Mouse (Mus musculus): Measurements from ENCODE around the gene Cnpy3. TPM values are rescaled to one million over a fixed set of nuclear protein-coding genes. Genes with fewer than 3 reads are reported as not detected.
"Not testable (repeated sequence)": the region's sequence is repeated elsewhere in the genome, so short reads cannot be mapped to it uniquely, and the experiment has no call there.

Cnpy3 gene
- polyA plus RNA-seq, 1 experiment from 2014 or later, result 63.4 TPM

GRCm38 (mm10) chr17:46775070-46775469 is 23.1 kb upstream of the Cnpy3 start:
- no peak for ATAC-seq (ENCODE audit: low read depth)
- 95% methylated on average over 9 of the region's 9 CpGs for WGBS
- Histone ChIP-seq H3K27ac (replicated peaks) (no peak overlapping the region), H3K4me3 (no peak overlapping the region), H3K4me2 (no peak overlapping the region), H3K27me3 (no peaks in the 10 kb centered on the region), H3K4me1 (replicated peaks) (peaks cover 22% of the 10 kb centered on the region), H3K9ac (no peak overlapping the region), H3K36me3 (peaks cover 62% of the 10 kb centered on the region), H3K9me3 (no peaks in the 10 kb centered on the region)

GRCm38 (mm10) chr17:46774131-46774472 is 22.1 kb upstream of the Cnpy3 start:
- Histone ChIP-seq H3K27me3 (no peaks in the 10 kb centered on the region), H3K27ac (replicated peaks) (no peak overlapping the region; the same call in 1 of the 2 replicates), H3K9ac (peak overlapping the region; percentile 88; the same call in 1 of the 2 replicates), H3K4me1 (replicated peaks) (peaks cover 22% of the 10 kb centered on the region), H3K4me3 (no peak overlapping the region), H3K36me3 (peaks cover 52% of the 10 kb centered on the region), H3K4me2 (peak overlapping the region; percentile 80), H3K9me3 (no peaks in the 10 kb centered on the region)
- WGBS, result 43% methylated on average over 2 of the region's 2 CpGs
- ATAC-seq (ENCODE audit: low read depth), result no peak

- H3K9me3 ChIP-seq, result no peaks in the 10 kb centered on the region
- H3K27me3 ChIP-seq, result no peaks in the 10 kb centered on the region
- H3K4me2 ChIP-seq, result peak overlapping the region; percentile 80
- peaks cover 46% of the 10 kb centered on the region for H3K36me3 ChIP-seq
- H3K4me1 ChIP-seq (replicated peaks), result peaks cover 22% of the 10 kb centered on the region
- peak overlapping the region; percentile 92 for H3K4me3 ChIP-seq
- 9% methylated on average over 19 of the region's 20 CpGs for WGBS
- H3K27ac ChIP-seq (replicated peaks), result peak overlapping the region; percentile 80; the same call in 1 of the 2 replicates
- peak overlapping the region; percentile 88 for H3K9ac ChIP-seq
- ATAC-seq (ENCODE audit: low read depth), result no peak
Measured at GRCm38 (mm10) chr17:46773278-46774130, 21.5 kb upstream of the Cnpy3 start.

GRCm38 (mm10) chr17:46772404-46773277 is 20.6 kb upstream of the Cnpy3 start, which contains the start of gene 2310039H08Rik:
2310039H08Rik (plus strand) TSS chr17:46772635.
- H3K9ac ChIP-seq, result peak within 1 kb of the TSS; percentile 88
- H3K27ac ChIP-seq (replicated peaks), result peak within 1 kb of the TSS; percentile 80
- H3K4me2 ChIP-seq, result peak within 1 kb of the TSS; percentile 80
- H3K36me3 ChIP-seq, result peaks cover 37% of the 10 kb centered on the region
- ATAC-seq (ENCODE audit: low read depth), result peak; percentile 93
- no peaks in the 10 kb centered on the region for H3K27me3 ChIP-seq
- H3K9me3 ChIP-seq, result no peaks in the 10 kb centered on the region
- H3K4me3 ChIP-seq, result peak within 1 kb of the TSS; percentile 92
- under 1% methylated on average over 50 of the region's 50 CpGs for WGBS
- peaks cover 22% of the 10 kb centered on the region for H3K4me1 ChIP-seq (replicated peaks)

GRCm38 (mm10) chr17:46772038-46772403 is 20.0 kb upstream of the Cnpy3 start:
- Histone ChIP-seq H3K27ac (replicated peaks) (peak overlapping the region; percentile 80), H3K9me3 (no peaks in the 10 kb centered on the region), H3K9ac (peak overlapping the region; percentile 88), H3K4me3 (peak overlapping the region; percentile 92), H3K36me3 (peaks cover 31% of the 10 kb centered on the region), H3K4me2 (peak overlapping the region; percentile 80), H3K4me1 (replicated peaks) (peaks cover 22% of the 10 kb centered on the region), H3K27me3 (no peaks in the 10 kb centered on the region)
- peak; percentile 41 for ATAC-seq (ENCODE audit: low read depth)
- 14% methylated on average over 5 of the region's 5 CpGs for WGBS

- peak overlapping the region; percentile 80 for H3K27ac ChIP-seq (replicated peaks)
- peaks cover 27% of the 10 kb centered on the region for H3K36me3 ChIP-seq
- no peaks in the 10 kb centered on the region for H3K9me3 ChIP-seq
- no peaks in the 10 kb centered on the region for H3K27me3 ChIP-seq
- ATAC-seq (ENCODE audit: low read depth), result no peak
- peak overlapping the region; percentile 92 for H3K4me3 ChIP-seq
- peak overlapping the region; percentile 88 for H3K9ac ChIP-seq
- WGBS, result 65% methylated on average over 17 of the region's 17 CpGs
- H3K4me2 ChIP-seq, result peak overlapping the region; percentile 80
- peaks cover 22% of the 10 kb centered on the region for H3K4me1 ChIP-seq (replicated peaks)
Measured at GRCm38 (mm10) chr17:46771616-46772015, 19.6 kb upstream of the Cnpy3 start.

GRCm38 (mm10) chr17:46771025-46771424 is 19.0 kb upstream of the Cnpy3 start:
- WGBS, result 89% methylated on average over 4 of the region's 4 CpGs
- Histone ChIP-seq H3K9me3 (no peaks in the 10 kb centered on the region), H3K27ac (replicated peaks) (no peak overlapping the region), H3K27me3 (no peaks in the 10 kb centered on the region), H3K4me1 (replicated peaks) (peaks cover 22% of the 10 kb centered on the region), H3K9ac (no peak overlapping the region), H3K4me2 (no peak overlapping the region), H3K4me3 (no peak overlapping the region), H3K36me3 (peaks cover 21% of the 10 kb centered on the region)
- no peak for ATAC-seq (ENCODE audit: low read depth)

GRCm38 (mm10) chr17:46770546-46770945 is 18.5 kb upstream of the Cnpy3 start:
- Histone ChIP-seq H3K4me2 (no peak overlapping the region), H3K36me3 (peaks cover 16% of the 10 kb centered on the region), H3K9ac (no peak overlapping the region), H3K4me1 (replicated peaks) (peaks cover 22% of the 10 kb centered on the region), H3K9me3 (no peaks in the 10 kb centered on the region), H3K27me3 (no peaks in the 10 kb centered on the region), H3K4me3 (no peak overlapping the region), H3K27ac (replicated peaks) (no peak overlapping the region)
- WGBS, result 91% methylated on average over 11 of the region's 11 CpGs
- no peak for ATAC-seq (ENCODE audit: low read depth)

- Histone ChIP-seq H3K27ac (replicated peaks) (no peak overlapping the region), H3K27me3 (no peaks in the 10 kb centered on the region), H3K9ac (no peak overlapping the region), H3K4me1 (replicated peaks) (peaks cover 8% of the 10 kb centered on the region), H3K4me3 (no peak overlapping the region), H3K36me3 (no peaks in the 10 kb centered on the region), H3K9me3 (no peaks in the 10 kb centered on the region), H3K4me2 (no peak overlapping the region)
- no peak for ATAC-seq (ENCODE audit: low read depth)
- 44% methylated on average over 8 of the region's 8 CpGs for WGBS
Measured at GRCm38 (mm10) chr17:46767868-46768267, 15.9 kb upstream of the Cnpy3 start.

GRCm38 (mm10) chr17:46764916-46765315 is 12.9 kb upstream of the Cnpy3 start:
- not testable (repeated sequence) for H3K4me2 ChIP-seq; H3K36me3 ChIP-seq; H3K9me3 ChIP-seq; H3K27ac ChIP-seq (replicated peaks); H3K9ac ChIP-seq; H3K4me3 ChIP-seq; H3K4me1 ChIP-seq (replicated peaks); ATAC-seq (ENCODE audit: low read depth); H3K27me3 ChIP-seq
- WGBS, result 75% methylated on average over 9 of the region's 9 CpGs

GRCm38 (mm10) chr17:46763544-46763943 is 11.5 kb upstream of the Cnpy3 start, which contains the start of gene Ptcra:
Ptcra (minus strand) TSS chr17:46763712.
- Histone ChIP-seq H3K4me2 (no peak within 1 kb of the TSS), H3K9ac (no peak within 1 kb of the TSS), H3K9me3 (no peaks in the 10 kb centered on the region), H3K27ac (replicated peaks) (no peak within 1 kb of the TSS), H3K4me3 (no peak within 1 kb of the TSS), H3K27me3 (no peaks in the 10 kb centered on the region), H3K36me3 (no peaks in the 10 kb centered on the region), H3K4me1 (replicated peaks) (no peaks in the 10 kb centered on the region)
- 68% methylated on average over 2 of the region's 2 CpGs for WGBS
- no peak for ATAC-seq (ENCODE audit: low read depth)

GRCm38 (mm10) chr17:46758753-46759152 is 6.7 kb upstream of the Cnpy3 start:
- Histone ChIP-seq H3K36me3 (no peaks in the 10 kb centered on the region), H3K9ac (no peak overlapping the region), H3K27me3 (no peaks in the 10 kb centered on the region), H3K4me1 (replicated peaks) (no peaks in the 10 kb centered on the region), H3K9me3 (no peaks in the 10 kb centered on the region), H3K27ac (replicated peaks) (no peak overlapping the region), H3K4me2 (no peak overlapping the region), H3K4me3 (no peak overlapping the region)
- 84% methylated on average over 12 of the region's 12 CpGs for WGBS
- ATAC-seq (ENCODE audit: low read depth), result no peak

Measured in neural tube, embryonic 13.5 days (tissue).